In the genomic region with DNA sequence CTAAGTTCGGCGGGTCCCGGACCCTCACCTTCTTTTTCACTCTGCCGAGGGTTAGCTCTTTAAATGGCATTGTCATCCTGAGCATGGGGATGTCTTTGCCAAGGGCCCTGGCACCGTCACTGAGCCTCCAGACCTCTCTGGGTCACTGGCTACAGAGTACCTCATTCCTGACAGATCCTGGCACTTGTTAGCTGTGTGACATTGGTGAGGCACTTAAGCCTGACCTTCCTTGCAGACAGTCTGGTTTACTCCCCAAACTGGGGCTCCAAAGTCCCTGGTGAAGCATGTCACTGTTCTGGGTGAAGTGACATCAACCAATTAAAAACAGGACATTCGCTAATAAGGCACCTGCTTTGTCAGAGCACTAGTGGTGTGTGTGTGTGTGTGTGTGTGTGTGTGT, we compare ENCODE assay signal across 24 mouse cellular contexts.
DNase-seq lines count a peak whose midpoint lies in the region; ATAC-seq and TF ChIP-seq lines count a peak whose summit lies in the region.
"Had no signal": no experiment of that assay in that cellular context is flagged by ENCODE, and none has a peak within 500 bp of the region (broad histone marks: within the 10 kb centered on the region; RNA-seq: fewer than 3 reads in every experiment).

No protein-coding gene starts in this region.

- H3K4me2 ChIP-seq in heart, postnatal 0 days (ENCODE audit: low read depth, low read length), result no peak overlapping the region
- H3K4me2 ChIP-seq: embryonic facial prominence, embryonic 12.5 days; forebrain, embryonic 15.5 days; heart, embryonic 11.5 days; heart, embryonic 15.5 days; hindbrain, embryonic 14.5 days; intestine, embryonic 15.5 days; kidney, embryonic 15.5 days had no signal

- TF ChIP-seq CTCF in heart, postnatal 0 days (IDR thresholded peaks at IDR 0.05; ENCODE audit: low read depth), result no peak

- WGBS in heart, postnatal 0 days, result 78% methylated on average over 6 of the region's 6 CpGs

- no peaks in the 10 kb centered on the region for H3K27me3 ChIP-seq in heart, postnatal 0 days (ENCODE audit: control insufficient read depth, insufficient read depth, low read length)
- H3K27me3 ChIP-seq: embryonic facial prominence, embryonic 12.5 days; forebrain, embryonic 15.5 days; heart, embryonic 15.5 days; intestine, embryonic 15.5 days; kidney, embryonic 15.5 days had no signal

- TF ChIP-seq EP300 in heart, postnatal 0 days (IDR thresholded peaks at IDR 0.05; ENCODE audit: low read depth), result no peak

- no peak overlapping the region for H3K4me3 ChIP-seq in heart, postnatal 0 days (ENCODE audit: low read depth, low read length)
- H3K4me3 ChIP-seq: embryonic facial prominence, embryonic 12.5 days; forebrain, embryonic 15.5 days; heart, embryonic 15.5 days; hindbrain, embryonic 10.5 days; intestine, embryonic 15.5 days; kidney, embryonic 15.5 days had no signal

- no peaks in the 10 kb centered on the region for H3K36me3 ChIP-seq in heart, postnatal 0 days (replicated peaks; ENCODE audit: control insufficient read depth, insufficient read depth, low read length)
- H3K36me3 ChIP-seq: embryonic facial prominence, embryonic 12.5 days; forebrain, embryonic 15.5 days; G1E; heart, embryonic 15.5 days; hindbrain, embryonic 10.5 days; intestine, embryonic 15.5 days; kidney, embryonic 15.5 days had no signal

- H3K9ac ChIP-seq in heart, postnatal 0 days (replicated peaks; ENCODE audit: low read depth, low read length), result no peak overlapping the region
- H3K9ac ChIP-seq: embryonic facial prominence, embryonic 12.5 days; forebrain, embryonic 15.5 days; heart, embryonic 15.5 days; hindbrain, embryonic 14.5 days; intestine, embryonic 15.5 days; kidney, embryonic 15.5 days had no signal

- DNase-seq in adrenal gland, adult 8-10 months, result peak; percentile 48
- DNase-seq in adrenal gland, postnatal 25 days, result no peak
- DNase-seq in heart, postnatal 0 days (ENCODE audit: low spot score), result no peak
- DNase-seq in heart, adult 9 months (ENCODE audit: low spot score in 2 of 2), result no peak
- peak; percentile 20 for DNase-seq in retina, postnatal 1 day
- no peak for DNase-seq in retina, embryonic 14.5 days (ENCODE audit: low spot score)
- no peak for DNase-seq in left cerebral cortex, postnatal 4 days
- DNase-seq in cerebellum, adult 8-10 months, result no peak
- DNase-seq: adrenal gland, postnatal 10 days; cerebellum, adult 11 months; cerebellum, adult 9-10 months; cerebellum, postnatal 25 days; gastrocnemius, postnatal 25 days; kidney, adult 18-20 months had no signal

- H3K4me1 ChIP-seq in heart, postnatal 0 days (ENCODE audit: control insufficient read depth, insufficient read depth), result no peaks in the 10 kb centered on the region
- H3K4me1 ChIP-seq: embryonic facial prominence, embryonic 12.5 days; forebrain, embryonic 15.5 days; heart, embryonic 15.5 days; hindbrain, embryonic 10.5 days; intestine, embryonic 15.5 days; kidney, embryonic 15.5 days had no signal

- H3K9me3 ChIP-seq in heart, postnatal 0 days (replicated peaks; ENCODE audit: control insufficient read depth, low read length), result no peaks in the 10 kb centered on the region
- H3K9me3 ChIP-seq: embryonic facial prominence, embryonic 12.5 days; forebrain, embryonic 15.5 days; heart, embryonic 15.5 days; hindbrain, embryonic 10.5 days; intestine, embryonic 15.5 days; kidney, embryonic 15.5 days had no signal

- peak; percentile 69; the same call in 1 of the 2 replicates for ATAC-seq in heart, postnatal 0 days (ENCODE audit: insufficient read depth, low read depth)
- ATAC-seq: activated CD4-positive, CD25-positive, alpha-beta regulatory T cell, adult 4 months; forebrain, embryonic 15.5 days; intestine, embryonic 15.5 days had no signal

- H3K27ac ChIP-seq in heart, postnatal 0 days (ENCODE audit: low read depth), result no peak overlapping the region
- H3K27ac ChIP-seq: embryonic facial prominence, embryonic 12.5 days; forebrain, embryonic 15.5 days; heart, embryonic 15.5 days; hindbrain, embryonic 10.5 days; hindbrain, embryonic 14.5 days; intestine, embryonic 15.5 days; kidney, embryonic 15.5 days had no signal

- intact Hi-C loops in left cerebral cortex, postnatal 4 days (cut with DNase I), result no loop called here

Comparison
In these comparisons a context has a peak if more than half of its experiments do, and no peak if none do; other contexts are left out.
1. DNase-seq: peak in adrenal gland, adult 8-10 months (single experiment) and retina, postnatal 1 day (single experiment); none in adrenal gland, postnatal 25 days (single experiment), heart, postnatal 0 days (single experiment), heart, adult 9 months (0 of 2), retina, embryonic 14.5 days (single experiment), left cerebral cortex, postnatal 4 days (single experiment) and cerebellum, adult 8-10 months (single experiment).